Mouse (Mus musculus): ENCODE results near the gene Magi2. TPM values are rescaled to one million over a fixed set of nuclear protein-coding genes. Genes with fewer than 3 reads are reported as not detected.

The Magi2 gene
- polyA plus RNA-seq, 1 experiment from 2014 or later: 7.3 TPM

GRCm38 (mm10) chr5:19999912-20000311 is 773.1 kb downstream of the Magi2 start:
- 0 out of 2 replicates have a peak, but pooled peaks cover 2% of the 10 kb centered on the region for H3K4me1 ChIP-seq (ENCODE audit: control insufficient read depth, insufficient read depth, low read length)
- H3K9me3 ChIP-seq (ENCODE audit: control insufficient read depth, low read depth, low read length): no peaks in the 10 kb centered on the region
- no peak overlapping the region for H3K4me2 ChIP-seq (replicated peaks; ENCODE audit: low read depth, low read length)
- ATAC-seq (ENCODE audit: insufficient number of reproducible peaks, insufficient read depth, low FRiP score, low read depth): no peak
- H3K4me3 ChIP-seq (ENCODE audit: low read depth, low read length): no peak overlapping the region
- H3K27me3 ChIP-seq (ENCODE audit: control insufficient read depth, insufficient read depth, low read length): no peaks in the 10 kb centered on the region
- no peak overlapping the region for H3K27ac ChIP-seq (ENCODE audit: low read length)
- H3K36me3 ChIP-seq (ENCODE audit: control insufficient read depth, insufficient read depth, low read length): no peaks in the 10 kb centered on the region
- no peak overlapping the region for H3K9ac ChIP-seq (replicated peaks; ENCODE audit: low read depth, low read length)
- 73% methylated on average over 1 of the region's 1 CpGs for WGBS

GRCm38 (mm10) chr5:20006616-20007015 is 779.8 kb downstream of the Magi2 start:
- 77% methylated on average over 2 of the region's 2 CpGs for WGBS
- Histone ChIP-seq H3K27me3 (ENCODE audit: control insufficient read depth, insufficient read depth, low read length) (no peaks in the 10 kb centered on the region), H3K4me1 (ENCODE audit: control insufficient read depth, insufficient read depth, low read length) (0 out of 2 replicates have a peak, but pooled peaks cover 2% of the 10 kb centered on the region), H3K9me3 (ENCODE audit: control insufficient read depth, low read depth, low read length) (no peaks in the 10 kb centered on the region), H3K4me3 (ENCODE audit: low read depth, low read length) (no peak overlapping the region), H3K9ac (replicated peaks; ENCODE audit: low read depth, low read length) (no peak overlapping the region), H3K36me3 (ENCODE audit: control insufficient read depth, insufficient read depth, low read length) (no peaks in the 10 kb centered on the region), H3K27ac (ENCODE audit: low read length) (no peak overlapping the region), H3K4me2 (replicated peaks; ENCODE audit: low read depth, low read length) (no peak overlapping the region)
- ATAC-seq (ENCODE audit: insufficient number of reproducible peaks, insufficient read depth, low FRiP score, low read depth): no peak

GRCm38 (mm10) chr5:20007246-20007645 is 780.4 kb downstream of the Magi2 start:
- no peak overlapping the region for H3K27ac ChIP-seq (ENCODE audit: low read length)
- ATAC-seq (ENCODE audit: insufficient number of reproducible peaks, insufficient read depth, low FRiP score, low read depth): no peak
- no peaks in the 10 kb centered on the region for H3K36me3 ChIP-seq (ENCODE audit: control insufficient read depth, insufficient read depth, low read length)
- 0 out of 2 replicates have a peak, but pooled peaks cover 2% of the 10 kb centered on the region for H3K4me1 ChIP-seq (ENCODE audit: control insufficient read depth, insufficient read depth, low read length)
- no peak overlapping the region for H3K9ac ChIP-seq (replicated peaks; ENCODE audit: low read depth, low read length)
- 83% methylated on average over 8 of the region's 8 CpGs for WGBS
- H3K4me3 ChIP-seq (ENCODE audit: low read depth, low read length): no peak overlapping the region
- H3K9me3 ChIP-seq (ENCODE audit: control insufficient read depth, low read depth, low read length): no peaks in the 10 kb centered on the region
- H3K4me2 ChIP-seq (replicated peaks; ENCODE audit: low read depth, low read length): no peak overlapping the region
- no peaks in the 10 kb centered on the region for H3K27me3 ChIP-seq (ENCODE audit: control insufficient read depth, insufficient read depth, low read length)

GRCm38 (mm10) chr5:20010210-20010609 is 783.4 kb downstream of the Magi2 start:
- 70% methylated on average over 7 of the region's 7 CpGs for WGBS
- H3K9ac ChIP-seq (replicated peaks; ENCODE audit: low read depth, low read length): no peak overlapping the region
- H3K9me3 ChIP-seq (ENCODE audit: control insufficient read depth, low read depth, low read length): no peaks in the 10 kb centered on the region; the same call in 1 of the 2 replicates
- no peak overlapping the region for H3K27ac ChIP-seq (ENCODE audit: low read length)
- H3K4me1 ChIP-seq (ENCODE audit: control insufficient read depth, insufficient read depth, low read length): no peaks in the 10 kb centered on the region
- H3K36me3 ChIP-seq (ENCODE audit: control insufficient read depth, insufficient read depth, low read length): no peaks in the 10 kb centered on the region
- H3K27me3 ChIP-seq (ENCODE audit: control insufficient read depth, insufficient read depth, low read length): no peaks in the 10 kb centered on the region
- no peak for ATAC-seq (ENCODE audit: insufficient number of reproducible peaks, insufficient read depth, low FRiP score, low read depth)
- H3K4me2 ChIP-seq (replicated peaks; ENCODE audit: low read depth, low read length): no peak overlapping the region
- H3K4me3 ChIP-seq (ENCODE audit: low read depth, low read length): no peak overlapping the region

- Histone ChIP-seq H3K4me3 (ENCODE audit: low read depth, low read length) (no peak overlapping the region), H3K9me3 (ENCODE audit: control insufficient read depth, low read depth, low read length) (no peaks in the 10 kb centered on the region), H3K9ac (replicated peaks; ENCODE audit: low read depth, low read length) (no peak overlapping the region), H3K4me1 (ENCODE audit: control insufficient read depth, insufficient read depth, low read length) (no peaks in the 10 kb centered on the region), H3K27me3 (ENCODE audit: control insufficient read depth, insufficient read depth, low read length) (no peaks in the 10 kb centered on the region), H3K4me2 (replicated peaks; ENCODE audit: low read depth, low read length) (no peak overlapping the region), H3K27ac (ENCODE audit: low read length) (no peak overlapping the region), H3K36me3 (ENCODE audit: control insufficient read depth, insufficient read depth, low read length) (no peaks in the 10 kb centered on the region)
- 67% methylated on average over 3 of the region's 3 CpGs for WGBS
- no peak for ATAC-seq (ENCODE audit: insufficient number of reproducible peaks, insufficient read depth, low FRiP score, low read depth)
Observed at GRCm38 (mm10) chr5:20018063-20018462, 791.2 kb downstream of the Magi2 start.

GRCm38 (mm10) chr5:20046649-20047048 is 819.8 kb downstream of the Magi2 start:
- Histone ChIP-seq H3K9me3 (ENCODE audit: control insufficient read depth, low read depth, low read length) (no peaks in the 10 kb centered on the region), H3K27ac (ENCODE audit: low read length) (no peak overlapping the region), H3K4me2 (replicated peaks; ENCODE audit: low read depth, low read length) (no peak overlapping the region), H3K4me1 (ENCODE audit: control insufficient read depth, insufficient read depth, low read length) (no peaks in the 10 kb centered on the region), H3K27me3 (ENCODE audit: control insufficient read depth, insufficient read depth, low read length) (no peaks in the 10 kb centered on the region), H3K9ac (replicated peaks; ENCODE audit: low read depth, low read length) (no peak overlapping the region), H3K36me3 (ENCODE audit: control insufficient read depth, insufficient read depth, low read length) (no peaks in the 10 kb centered on the region), H3K4me3 (ENCODE audit: low read depth, low read length) (no peak overlapping the region)
- 63% methylated on average over 3 of the region's 3 CpGs for WGBS
- ATAC-seq (ENCODE audit: insufficient number of reproducible peaks, insufficient read depth, low FRiP score, low read depth): no peak

- H3K36me3 ChIP-seq (ENCODE audit: control insufficient read depth, insufficient read depth, low read length): no peaks in the 10 kb centered on the region
- ATAC-seq (ENCODE audit: insufficient number of reproducible peaks, insufficient read depth, low FRiP score, low read depth): no peak
- H3K27ac ChIP-seq (ENCODE audit: low read length): no peak overlapping the region
- H3K9ac ChIP-seq (replicated peaks; ENCODE audit: low read depth, low read length): no peak overlapping the region
- no peaks in the 10 kb centered on the region for H3K9me3 ChIP-seq (ENCODE audit: control insufficient read depth, low read depth, low read length)
- WGBS: 93% methylated on average over 2 of the region's 2 CpGs
- H3K4me2 ChIP-seq (replicated peaks; ENCODE audit: low read depth, low read length): no peak overlapping the region
- H3K27me3 ChIP-seq (ENCODE audit: control insufficient read depth, insufficient read depth, low read length): no peaks in the 10 kb centered on the region
- no peaks in the 10 kb centered on the region for H3K4me1 ChIP-seq (ENCODE audit: control insufficient read depth, insufficient read depth, low read length)
- no peak overlapping the region for H3K4me3 ChIP-seq (ENCODE audit: low read depth, low read length)
Observed at GRCm38 (mm10) chr5:20048386-20048785, 821.5 kb downstream of the Magi2 start.

GRCm38 (mm10) chr5:20050284-20050683 is 823.4 kb downstream of the Magi2 start:
- Histone ChIP-seq H3K4me1 (ENCODE audit: control insufficient read depth, insufficient read depth, low read length) (no peaks in the 10 kb centered on the region), H3K9ac (replicated peaks; ENCODE audit: low read depth, low read length) (no peak overlapping the region), H3K27ac (ENCODE audit: low read length) (no peak overlapping the region), H3K9me3 (ENCODE audit: control insufficient read depth, low read depth, low read length) (no peaks in the 10 kb centered on the region), H3K36me3 (ENCODE audit: control insufficient read depth, insufficient read depth, low read length) (no peaks in the 10 kb centered on the region), H3K4me2 (replicated peaks; ENCODE audit: low read depth, low read length) (no peak overlapping the region), H3K4me3 (ENCODE audit: low read depth, low read length) (no peak overlapping the region), H3K27me3 (ENCODE audit: control insufficient read depth, insufficient read depth, low read length) (no peaks in the 10 kb centered on the region)
- WGBS: 22% methylated on average over 1 of the region's 1 CpGs
- ATAC-seq (ENCODE audit: insufficient number of reproducible peaks, insufficient read depth, low FRiP score, low read depth): no peak

- H3K4me3 ChIP-seq (ENCODE audit: low read depth, low read length): no peak overlapping the region
- no peak overlapping the region for H3K4me2 ChIP-seq (replicated peaks; ENCODE audit: low read depth, low read length)
- H3K9me3 ChIP-seq (ENCODE audit: control insufficient read depth, low read depth, low read length): no peaks in the 10 kb centered on the region
- 94% methylated on average over 1 of the region's 1 CpGs for WGBS
- no peak overlapping the region for H3K27ac ChIP-seq (ENCODE audit: low read length)
- H3K4me1 ChIP-seq (ENCODE audit: control insufficient read depth, insufficient read depth, low read length): no peaks in the 10 kb centered on the region
- no peaks in the 10 kb centered on the region for H3K27me3 ChIP-seq (ENCODE audit: control insufficient read depth, insufficient read depth, low read length)
- no peaks in the 10 kb centered on the region for H3K36me3 ChIP-seq (ENCODE audit: control insufficient read depth, insufficient read depth, low read length)
- no peak for ATAC-seq (ENCODE audit: insufficient number of reproducible peaks, insufficient read depth, low FRiP score, low read depth)
- no peak overlapping the region for H3K9ac ChIP-seq (replicated peaks; ENCODE audit: low read depth, low read length)
Observed at GRCm38 (mm10) chr5:20055000-20055399, 828.2 kb downstream of the Magi2 start.

All from stomach, embryonic 14.5 days (tissue).